16 mouse cellular contexts compared by ENCODE assay signal in genomic region chr5:115708930-115709329, GRCm38 (mm10).
"Had no signal": no experiment of that assay in that cellular context is flagged by ENCODE, and none has a peak within 500 bp of the region (broad histone marks: within the 10 kb centered on the region; RNA-seq: fewer than 3 reads in every experiment).

No protein-coding gene starts in this region.

- DNase-seq: heart, postnatal 10 days; heart, postnatal 14 days; heart, postnatal 36 days; heart, postnatal 4 days; kidney, adult 11 months; kidney, adult 18-20 months; kidney, adult 2 months; kidney, adult 8-10 months; kidney, adult 9 months; kidney, postnatal 10 days; kidney, postnatal 14 days; kidney, postnatal 25 days; kidney, postnatal 36 days; kidney, postnatal 4 days; layer of hippocampus, adult 9-11 months; layer of hippocampus, postnatal 36 days had no signal
